Mouse (Mus musculus): ENCODE results near the gene Hnrnpdl. TPM values are rescaled to one million over a fixed set of nuclear protein-coding genes. Genes with fewer than 3 reads are reported as not detected.

Hnrnpdl gene
- polyA plus RNA-seq, 1 experiment from 2014 or later: 293 TPM

- H3K27me3 ChIP-seq: no peaks in the 10 kb centered on the region
- no peak for ATAC-seq (ENCODE audit: low FRiP score)
- 95% methylated on average over 14 of the region's 14 CpGs for WGBS
- no peak overlapping the region for H3K4me3 ChIP-seq (replicated peaks)
- H3K4me1 ChIP-seq: peaks cover 17% of the 10 kb centered on the region; the same call in 1 of the 2 replicates
- no peak overlapping the region for H3K27ac ChIP-seq
- no peak overlapping the region for H3K9ac ChIP-seq
- H3K9me3 ChIP-seq: no peaks in the 10 kb centered on the region
- H3K4me2 ChIP-seq: no peak overlapping the region
- peaks cover 42% of the 10 kb centered on the region for H3K36me3 ChIP-seq (replicated peaks)
These were observed 21.4 kb upstream of the Hnrnpdl start for GRCm38 (mm10) chr5:100060876-100061275.

GRCm38 (mm10) chr5:100059326-100059725 is 19.9 kb upstream of the Hnrnpdl start:
- no peak for ATAC-seq (ENCODE audit: low FRiP score)
- peaks cover 41% of the 10 kb centered on the region for H3K36me3 ChIP-seq (replicated peaks)
- no peak overlapping the region for H3K4me2 ChIP-seq
- H3K4me1 ChIP-seq: peaks cover 17% of the 10 kb centered on the region; the same call in 1 of the 2 replicates
- H3K27me3 ChIP-seq: no peaks in the 10 kb centered on the region
- no peaks in the 10 kb centered on the region for H3K9me3 ChIP-seq
- no peak overlapping the region for H3K4me3 ChIP-seq (replicated peaks)
- WGBS: 49% methylated on average over 6 of the region's 6 CpGs
- peak overlapping the region; percentile 38 for H3K27ac ChIP-seq
- no peak overlapping the region for H3K9ac ChIP-seq

- Histone ChIP-seq H3K27ac (0 out of 2 replicates have a peak overlapping the region, but pooled peaks have one; percentile 38), H3K36me3 (replicated peaks) (peaks cover 35% of the 10 kb centered on the region)
These were observed 19.3 kb upstream of the Hnrnpdl start for GRCm38 (mm10) chr5:100058729-100059128.

GRCm38 (mm10) chr5:100057461-100058209 is 18.2 kb upstream of the Hnrnpdl start:
- Histone ChIP-seq H3K9me3 (no peaks in the 10 kb centered on the region), H3K27ac (0 out of 2 replicates have a peak overlapping the region, but pooled peaks have one; percentile 47), H3K9ac (no peak overlapping the region), H3K4me3 (replicated peaks) (no peak overlapping the region), H3K4me2 (no peak overlapping the region), H3K4me1 (peaks cover 17% of the 10 kb centered on the region; the same call in 1 of the 2 replicates), H3K27me3 (no peaks in the 10 kb centered on the region), H3K36me3 (replicated peaks) (peaks cover 26% of the 10 kb centered on the region)
- 73% methylated on average over 14 of the region's 15 CpGs for WGBS
- peak; percentile 44; the same call in 1 of the 2 replicates for ATAC-seq (ENCODE audit: low FRiP score)

More at GRCm38 (mm10) chr5:100058729-100059128, 19.3 kb upstream of the Hnrnpdl start:
- no peak for ATAC-seq (ENCODE audit: low FRiP score)
- no peak overlapping the region for H3K9ac ChIP-seq
- no peaks in the 10 kb centered on the region for H3K9me3 ChIP-seq
- H3K4me2 ChIP-seq: no peak overlapping the region
- no peak overlapping the region for H3K4me3 ChIP-seq (replicated peaks)
- WGBS: 49% methylated on average over 6 of the region's 6 CpGs
- H3K27me3 ChIP-seq: no peaks in the 10 kb centered on the region
- peaks cover 17% of the 10 kb centered on the region; the same call in 1 of the 2 replicates for H3K4me1 ChIP-seq

- no peak overlapping the region for H3K4me3 ChIP-seq (replicated peaks)
These were observed 16.5 kb upstream of the Hnrnpdl start for GRCm38 (mm10) chr5:100055866-100056369.

GRCm38 (mm10) chr5:100054807-100055547 is 15.5 kb upstream of the Hnrnpdl start:
- Histone ChIP-seq H3K4me1 (peaks cover 17% of the 10 kb centered on the region; the same call in 1 of the 2 replicates), H3K27ac (no peak overlapping the region), H3K4me2 (no peak overlapping the region), H3K27me3 (no peaks in the 10 kb centered on the region), H3K4me3 (replicated peaks) (no peak overlapping the region), H3K9me3 (no peaks in the 10 kb centered on the region), H3K9ac (no peak overlapping the region), H3K36me3 (replicated peaks) (peaks cover under 1% of the 10 kb centered on the region; the same call in 1 of the 2 replicates)
- ATAC-seq (ENCODE audit: low FRiP score): no peak
- 78% methylated on average over 11 of the region's 11 CpGs for WGBS

More at GRCm38 (mm10) chr5:100055866-100056369, 16.5 kb upstream of the Hnrnpdl start:
- H3K4me2 ChIP-seq: no peak overlapping the region
- peaks cover 10% of the 10 kb centered on the region for H3K36me3 ChIP-seq (replicated peaks)
- no peak for ATAC-seq (ENCODE audit: low FRiP score)
- H3K27me3 ChIP-seq: no peaks in the 10 kb centered on the region
- H3K4me1 ChIP-seq: peaks cover 17% of the 10 kb centered on the region; the same call in 1 of the 2 replicates
- no peak overlapping the region for H3K27ac ChIP-seq
- H3K9ac ChIP-seq: no peak overlapping the region
- 96% methylated on average over 5 of the region's 5 CpGs for WGBS
- no peaks in the 10 kb centered on the region for H3K9me3 ChIP-seq

GRCm38 (mm10) chr5:100052728-100053127 is 13.3 kb upstream of the Hnrnpdl start:
- no peaks in the 10 kb centered on the region for H3K9me3 ChIP-seq
- no peak overlapping the region for H3K27ac ChIP-seq
- H3K4me2 ChIP-seq: no peak overlapping the region
- H3K9ac ChIP-seq: no peak overlapping the region
- H3K4me3 ChIP-seq (replicated peaks): no peak overlapping the region
- ATAC-seq (ENCODE audit: low FRiP score): no peak
- no peaks in the 10 kb centered on the region for H3K27me3 ChIP-seq
- H3K4me1 ChIP-seq: peaks cover 14% of the 10 kb centered on the region
- H3K36me3 ChIP-seq (replicated peaks): no peaks in the 10 kb centered on the region
- 94% methylated on average over 7 of the region's 7 CpGs for WGBS

GRCm38 (mm10) chr5:100049904-100050303 is 10.4 kb upstream of the Hnrnpdl start:
- Histone ChIP-seq H3K9me3 (no peaks in the 10 kb centered on the region), H3K27me3 (no peaks in the 10 kb centered on the region), H3K27ac (no peak overlapping the region), H3K4me1 (peaks cover 32% of the 10 kb centered on the region), H3K9ac (no peak overlapping the region), H3K4me3 (replicated peaks) (no peak overlapping the region), H3K4me2 (no peak overlapping the region), H3K36me3 (replicated peaks) (no peaks in the 10 kb centered on the region)
- 89% methylated on average over 3 of the region's 3 CpGs for WGBS
- no peak for ATAC-seq (ENCODE audit: low FRiP score)

GRCm38 (mm10) chr5:100047871-100048270 is 8.4 kb upstream of the Hnrnpdl start:
- ATAC-seq (ENCODE audit: low FRiP score): no peak; the same call in 1 of the 2 replicates
- H3K4me2 ChIP-seq: no peak overlapping the region
- H3K4me1 ChIP-seq: peaks cover 41% of the 10 kb centered on the region
- no peaks in the 10 kb centered on the region for H3K27me3 ChIP-seq
- H3K27ac ChIP-seq: peak overlapping the region; percentile 64; the same call in 1 of the 2 replicates
- H3K4me3 ChIP-seq (replicated peaks): no peak overlapping the region
- H3K36me3 ChIP-seq (replicated peaks): no peaks in the 10 kb centered on the region
- no peaks in the 10 kb centered on the region for H3K9me3 ChIP-seq
- H3K9ac ChIP-seq: no peak overlapping the region
- WGBS: 40% methylated on average over 7 of the region's 7 CpGs

- no peak overlapping the region for H3K4me3 ChIP-seq (replicated peaks)
- WGBS: 44% methylated on average over 8 of the region's 8 CpGs
- H3K27ac ChIP-seq: no peak overlapping the region
- H3K4me1 ChIP-seq: peaks cover 41% of the 10 kb centered on the region
- H3K9ac ChIP-seq: no peak overlapping the region
- ATAC-seq (ENCODE audit: low FRiP score): peak; percentile 52; the same call in 1 of the 2 replicates
- no peak overlapping the region for H3K4me2 ChIP-seq
- no peaks in the 10 kb centered on the region for H3K36me3 ChIP-seq (replicated peaks)
- no peaks in the 10 kb centered on the region for H3K27me3 ChIP-seq
- H3K9me3 ChIP-seq: no peaks in the 10 kb centered on the region
These were observed 7.7 kb upstream of the Hnrnpdl start for GRCm38 (mm10) chr5:100047143-100047640.

GRCm38 (mm10) chr5:100046096-100046495 is 6.6 kb upstream of the Hnrnpdl start:
- no peak overlapping the region for H3K9ac ChIP-seq
- WGBS: 87% methylated on average over 3 of the region's 3 CpGs
- H3K27me3 ChIP-seq: no peaks in the 10 kb centered on the region
- H3K4me3 ChIP-seq (replicated peaks): no peak overlapping the region
- H3K9me3 ChIP-seq: no peaks in the 10 kb centered on the region
- no peaks in the 10 kb centered on the region for H3K36me3 ChIP-seq (replicated peaks)
- H3K4me2 ChIP-seq: no peak overlapping the region
- H3K27ac ChIP-seq: no peak overlapping the region
- ATAC-seq (ENCODE audit: low FRiP score): no peak
- peaks cover 46% of the 10 kb centered on the region for H3K4me1 ChIP-seq

GRCm38 (mm10) chr5:100044621-100045020 is 5.2 kb upstream of the Hnrnpdl start:
- Histone ChIP-seq H3K4me3 (replicated peaks) (no peak overlapping the region), H3K27me3 (no peaks in the 10 kb centered on the region), H3K36me3 (replicated peaks) (no peaks in the 10 kb centered on the region), H3K4me1 (peaks cover 54% of the 10 kb centered on the region), H3K4me2 (no peak overlapping the region), H3K9ac (no peak overlapping the region), H3K27ac (no peak overlapping the region), H3K9me3 (no peaks in the 10 kb centered on the region)
- 84% methylated on average over 5 of the region's 5 CpGs for WGBS
- no peak for ATAC-seq (ENCODE audit: low FRiP score)
